Mouse (Mus musculus): ENCODE data around the gene H2afz.
"Not testable (repeated sequence)": the region's sequence is repeated elsewhere in the genome, so short reads cannot be mapped to it uniquely, and the experiment has no call there.

Gene H2afz

DNA sequence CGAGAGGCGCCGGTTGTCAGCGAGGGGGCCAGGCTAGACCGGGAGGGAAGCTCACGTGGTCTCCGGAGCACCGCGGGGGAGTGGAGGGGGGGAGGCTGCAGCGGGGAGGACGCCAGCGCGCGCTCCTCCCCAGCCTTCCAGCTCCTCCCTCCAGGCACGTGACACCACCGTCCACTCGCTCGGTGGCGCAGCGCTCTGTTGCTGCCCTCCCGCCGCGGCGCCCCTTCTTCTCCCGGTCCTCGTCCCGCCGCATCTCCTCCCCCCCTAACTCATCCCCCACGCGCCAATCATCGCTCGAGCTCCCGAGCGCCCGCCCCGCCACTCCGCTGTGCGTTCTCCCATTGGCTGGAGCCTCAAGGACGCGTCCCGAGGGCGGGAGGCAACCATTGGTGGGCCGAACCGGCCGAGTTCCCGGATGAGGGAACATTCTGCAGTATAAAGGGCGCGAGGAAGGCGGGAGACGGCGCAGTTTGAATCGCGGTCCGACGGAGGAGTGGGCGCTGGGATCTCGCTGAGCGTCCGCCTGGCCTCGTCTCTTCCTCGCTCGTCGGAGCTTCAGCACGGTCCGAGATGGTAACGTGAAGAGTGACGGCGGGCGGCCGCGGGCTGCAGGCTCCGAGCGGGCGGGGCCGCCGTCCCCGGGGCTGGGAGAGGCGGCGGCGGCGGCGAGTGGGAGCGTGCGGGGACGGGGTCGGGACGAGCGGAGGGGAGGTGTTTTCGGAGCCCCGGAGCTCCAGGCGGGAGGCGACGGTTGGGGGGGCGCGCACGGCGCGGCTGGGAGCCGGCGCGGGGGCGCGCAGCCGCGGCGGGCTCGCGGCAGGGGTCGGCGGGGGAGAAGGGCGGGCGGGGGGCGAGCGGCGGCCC, at the start of gene H2afz:
TSS of gene H2afz (plus strand) at position 364 of the 864 bp plus-strand sequence.
- DNase-seq = peak; percentile 99

DNA sequence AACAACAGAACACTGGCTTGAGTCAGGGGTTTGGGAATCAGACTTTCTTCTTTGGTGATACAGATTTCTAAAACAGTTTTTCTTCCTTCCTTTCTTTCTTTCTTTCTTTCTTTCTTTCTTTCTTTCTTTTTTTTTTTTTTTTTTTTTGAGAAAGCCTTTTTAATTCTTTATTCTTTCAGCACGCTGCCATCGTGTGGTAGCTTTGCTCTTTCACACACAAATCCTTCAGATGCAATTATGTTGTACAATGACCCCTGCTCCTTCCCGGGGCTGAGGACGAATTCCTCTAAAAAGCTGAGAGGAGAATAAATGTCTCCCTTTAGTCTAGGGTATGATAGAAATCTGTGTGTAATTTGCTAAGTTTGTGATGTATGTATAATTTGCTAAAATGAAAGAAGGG, 45.6 kb upstream of the H2afz start:
- no peak for DNase-seq

DNA sequence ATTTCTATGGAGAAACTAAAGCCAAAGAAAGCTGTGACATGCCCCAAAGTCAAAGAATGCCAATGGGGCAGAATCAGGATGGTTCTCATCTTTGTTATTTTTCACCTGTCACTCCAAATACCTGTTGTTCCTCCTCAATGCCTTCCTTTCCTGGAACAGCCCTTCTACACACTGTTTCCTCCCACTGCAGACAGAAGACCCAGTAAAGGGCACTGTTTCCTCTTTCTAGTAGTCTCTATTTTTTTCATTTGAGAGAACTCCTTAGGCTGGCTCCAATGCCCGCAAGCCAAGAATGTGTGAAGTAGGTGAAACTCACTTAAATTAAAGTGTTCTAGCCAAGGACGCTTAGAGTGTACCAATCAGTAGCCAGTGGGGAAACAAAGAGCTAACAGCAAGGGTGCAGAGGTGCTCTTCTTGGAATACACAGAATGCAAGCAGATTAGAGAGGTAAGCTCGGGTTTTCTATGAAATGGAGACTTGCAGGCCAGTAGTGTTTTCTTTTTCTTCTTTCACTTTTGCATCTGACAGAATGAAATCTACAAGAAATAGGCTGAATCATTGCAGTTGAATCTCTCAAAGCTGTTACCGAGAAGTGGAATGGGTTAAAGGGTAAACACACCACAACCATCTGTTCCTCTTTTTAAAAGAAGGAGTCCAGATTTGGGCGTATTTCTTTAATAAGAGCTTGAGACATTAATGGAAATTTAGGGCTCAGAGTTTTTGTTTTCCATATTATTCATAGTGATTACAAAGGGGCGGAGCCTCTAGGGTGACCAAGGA, 43.4 kb upstream of the H2afz start:
- DNase-seq = no peak

DNA sequence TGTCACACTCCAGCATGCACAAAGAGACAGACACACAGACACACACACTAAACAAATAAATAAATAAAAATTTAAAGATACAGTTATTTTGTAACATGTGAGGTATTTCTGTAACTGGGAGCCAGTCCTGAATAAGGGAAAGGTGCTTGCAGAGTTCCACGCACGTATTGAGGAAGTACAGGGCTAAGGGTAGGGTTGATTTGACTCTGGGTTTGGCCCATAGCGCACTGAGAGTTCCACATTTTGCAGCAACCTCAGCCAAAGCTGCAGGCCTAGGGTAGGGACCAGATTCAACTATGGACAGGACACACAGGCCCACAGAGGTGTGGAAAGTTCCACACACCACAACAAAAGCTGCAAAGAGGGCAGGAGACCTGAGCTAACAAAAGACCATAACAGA, 41.0 kb upstream of the H2afz start:
- DNase-seq = no peak

DNA sequence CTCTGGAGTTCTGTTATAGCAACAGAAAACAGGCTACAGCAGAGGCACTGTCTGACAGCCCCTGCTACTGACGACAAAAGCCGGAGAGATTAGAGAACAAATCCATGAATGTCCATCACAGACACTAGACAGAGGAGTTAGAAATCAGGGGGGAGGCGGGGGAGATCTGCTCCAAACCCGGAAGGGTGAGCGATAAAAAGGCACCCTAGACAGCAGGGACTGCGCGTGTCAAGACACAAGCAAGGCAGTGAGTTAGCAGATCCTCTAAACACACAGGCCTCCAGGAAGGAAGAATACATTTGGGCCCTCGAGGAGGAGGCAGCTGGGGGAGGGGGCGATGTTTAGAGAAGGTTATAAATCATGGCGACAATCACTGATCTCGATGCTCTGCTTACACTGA, 36.6 kb upstream of the H2afz start:
- no peak for DNase-seq

DNA sequence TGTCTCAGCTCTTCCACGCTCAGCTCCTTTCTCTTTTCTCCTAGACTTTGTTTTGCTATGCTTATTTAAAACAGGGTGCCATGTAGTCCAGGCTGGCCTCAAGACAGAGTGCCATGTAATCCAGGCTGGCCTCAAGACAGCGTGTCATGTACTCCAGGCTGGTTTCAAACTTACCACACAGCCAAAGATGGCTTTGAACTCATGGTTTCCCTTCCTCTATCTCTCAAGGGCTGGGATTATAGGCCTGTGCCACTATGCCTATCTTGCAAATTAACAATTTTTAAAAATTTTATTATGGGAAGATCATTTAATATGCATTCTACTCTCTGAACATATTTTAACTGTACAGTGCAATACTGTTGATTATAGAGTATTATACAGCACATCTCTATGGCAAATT, 33.1 kb upstream of the H2afz start:
- no peak for DNase-seq

DNA sequence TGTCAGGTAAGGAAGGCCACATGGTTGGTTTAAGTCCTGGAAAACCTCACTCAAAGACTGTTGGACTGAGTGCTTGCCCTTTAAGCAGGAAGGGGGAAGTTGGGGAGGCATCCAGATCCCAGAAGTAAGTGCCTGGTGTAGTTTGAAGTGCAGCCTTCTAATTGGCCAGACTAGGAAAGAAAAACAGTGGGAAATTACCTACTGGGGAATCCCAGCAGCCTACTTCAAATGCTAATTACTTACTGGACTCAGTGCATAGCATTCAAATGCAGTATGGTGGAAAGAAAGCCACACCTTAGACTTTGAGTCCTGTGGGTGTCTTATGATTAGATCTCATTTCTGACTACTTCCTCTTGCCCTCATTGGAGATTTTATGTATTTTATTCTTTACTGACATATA, 31.2 kb upstream of the H2afz start:
- DNase-seq = no peak

DNA sequence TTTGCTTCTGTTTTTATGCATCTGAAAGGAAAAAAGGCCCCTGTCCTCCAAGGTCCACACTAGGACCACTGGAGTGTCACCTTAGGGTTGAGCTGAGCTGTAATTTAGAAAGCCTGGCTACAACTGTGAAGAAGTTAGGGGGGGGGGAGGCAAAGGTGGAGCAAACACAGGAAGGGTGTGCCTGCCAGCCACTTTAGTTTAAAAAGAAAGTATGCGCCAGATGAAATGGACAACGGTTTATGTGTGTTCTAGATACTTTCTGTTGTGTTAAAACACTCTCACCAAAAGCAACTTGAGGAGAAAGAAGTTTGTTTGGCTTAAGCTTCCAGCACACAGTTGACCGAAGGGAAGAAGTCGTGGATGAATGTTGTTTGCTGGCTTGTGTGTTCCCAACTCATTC, 30.6 kb upstream of the H2afz start:
- no peak for DNase-seq

DNA sequence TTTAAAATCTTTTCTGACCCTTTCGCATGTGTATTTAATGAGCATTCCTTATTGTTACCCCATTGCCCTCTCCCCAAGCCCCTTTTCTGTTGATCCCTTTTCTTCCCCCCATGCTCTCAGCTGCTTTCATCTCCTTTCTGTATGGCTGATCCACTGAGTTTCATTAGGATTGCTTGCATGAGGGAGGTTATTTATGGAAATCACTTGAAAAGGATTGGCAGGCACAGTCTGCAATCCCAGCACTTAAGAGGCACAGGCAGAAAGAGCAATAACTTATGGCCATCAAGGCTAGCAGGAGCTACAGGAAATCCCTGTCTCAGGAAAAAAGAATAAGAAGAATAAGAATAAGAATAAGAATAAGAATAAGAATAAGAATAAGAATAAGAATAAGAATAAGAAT, 27.7 kb upstream of the H2afz start:
- DNase-seq = no peak

DNA sequence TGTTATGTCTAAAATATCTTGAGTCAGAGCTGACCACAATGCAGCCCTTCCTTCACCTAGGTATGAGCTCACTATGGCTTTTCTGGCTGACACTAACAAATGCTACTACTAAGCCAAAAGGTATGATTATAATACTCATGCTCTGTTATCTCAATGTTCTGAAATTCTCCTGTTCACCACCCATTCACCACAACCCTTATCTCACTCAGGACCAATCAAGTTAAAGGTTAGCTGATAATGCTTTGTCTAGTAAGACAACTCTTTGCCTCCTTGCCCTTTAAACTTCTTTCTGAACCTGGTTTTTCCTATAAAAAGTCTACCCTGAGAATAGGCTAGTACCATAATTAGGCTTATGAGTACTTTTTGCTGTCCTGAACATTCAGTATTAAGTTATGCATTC, 26.1 kb upstream of the H2afz start:
- no peak for DNase-seq

DNA sequence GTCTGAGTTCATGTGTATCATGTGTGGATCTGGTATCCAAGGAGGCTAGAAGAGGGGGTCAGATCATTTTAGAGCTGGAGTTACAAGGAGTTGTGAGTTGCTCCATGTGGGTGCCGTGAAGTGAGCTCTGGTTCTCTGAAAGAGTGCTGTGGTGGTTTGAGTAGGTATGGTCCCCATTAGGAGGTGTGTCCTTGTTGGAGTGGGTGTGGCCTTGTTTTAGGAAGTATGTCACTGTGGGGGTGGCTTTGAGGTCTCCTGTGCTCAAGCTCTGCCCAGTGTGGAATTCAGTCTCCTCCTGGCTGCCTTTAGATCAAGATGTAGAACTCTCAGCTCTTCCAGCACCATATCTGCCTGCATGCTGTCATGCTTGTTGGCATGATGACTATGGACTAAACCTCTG, 21.3 kb upstream of the H2afz start:
- no peak for DNase-seq

DNA sequence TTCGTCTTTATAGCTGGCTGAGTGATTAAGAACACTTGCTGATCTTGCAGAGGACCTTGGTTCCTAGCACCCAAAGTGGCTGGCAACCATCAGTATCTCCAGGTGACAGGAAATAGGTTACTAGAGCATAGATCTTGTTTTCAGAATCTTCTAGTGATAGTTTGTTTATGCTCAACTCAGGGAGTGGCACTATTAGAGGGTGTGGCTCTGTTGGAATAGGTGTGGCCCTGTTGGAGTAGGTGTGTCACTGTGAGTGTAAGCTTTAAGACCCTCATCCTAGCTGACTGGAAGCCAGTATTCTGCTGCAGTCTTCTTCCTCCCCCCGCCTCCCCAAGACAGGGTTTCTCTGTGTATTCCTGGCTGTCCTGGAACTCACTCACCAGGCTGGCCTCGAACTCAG, 20.0 kb upstream of the H2afz start:
- no peak for DNase-seq

DNA sequence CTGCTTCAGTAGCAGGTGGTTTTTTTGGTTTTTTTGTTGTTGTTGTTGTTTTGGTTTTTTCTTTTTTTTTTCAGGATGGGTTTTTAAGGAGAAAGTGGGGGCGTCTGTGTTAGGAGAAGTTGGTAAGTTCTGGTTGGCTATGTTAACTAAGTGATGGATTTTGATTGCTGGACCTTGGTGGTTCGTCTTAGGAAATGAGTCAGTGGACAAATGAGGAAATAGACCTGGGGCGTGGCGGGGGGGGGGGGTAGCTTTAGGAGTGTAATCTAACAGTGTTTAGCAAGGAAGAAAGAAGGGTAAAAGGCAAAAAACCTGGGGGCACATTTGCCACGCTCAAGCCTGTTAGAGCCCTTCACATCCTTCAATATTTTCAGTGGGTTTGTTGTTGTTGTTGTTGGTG, 17.7 kb upstream of the H2afz start:
- no peak for DNase-seq

DNA sequence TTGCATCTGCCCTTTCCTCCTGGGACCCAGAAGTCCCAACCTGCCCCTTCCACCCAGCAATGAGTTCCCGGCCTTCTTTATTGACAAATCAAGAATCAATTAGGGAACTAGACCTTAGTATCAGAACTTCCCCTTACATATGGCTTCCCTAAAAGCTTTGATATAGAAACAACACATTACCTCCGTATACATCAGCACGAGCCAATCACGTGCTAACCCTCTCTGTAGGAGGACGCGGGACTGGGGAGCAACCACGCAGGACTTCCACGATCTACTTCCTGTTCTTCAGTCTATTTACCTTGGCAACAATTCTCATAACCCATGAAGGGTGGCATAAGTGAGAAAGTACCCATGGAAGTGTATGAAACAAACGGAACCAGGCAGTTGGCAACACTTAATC, 15.9 kb upstream of the H2afz start:
- no peak for DNase-seq

DNA sequence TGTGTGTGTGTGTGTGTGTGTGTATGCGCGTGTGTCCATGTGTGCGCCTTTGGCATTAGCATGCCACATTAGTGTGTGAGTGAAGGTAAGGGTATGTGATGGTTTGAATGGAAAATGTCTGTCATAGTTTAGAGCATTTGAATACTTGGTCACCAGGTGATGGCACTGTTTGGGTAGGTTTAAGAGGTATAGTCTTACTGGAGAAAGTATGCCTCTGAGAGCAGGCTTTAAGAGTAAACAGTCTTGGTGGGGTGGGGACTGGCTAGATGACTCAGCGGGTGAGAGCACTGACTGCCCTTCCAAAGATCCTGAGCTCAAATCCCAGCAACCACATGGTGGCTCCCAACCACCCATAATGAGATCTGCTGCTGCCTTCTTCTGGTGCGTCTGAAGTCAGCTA, 14.6 kb upstream of the H2afz start:
- no peak for DNase-seq

DNA sequence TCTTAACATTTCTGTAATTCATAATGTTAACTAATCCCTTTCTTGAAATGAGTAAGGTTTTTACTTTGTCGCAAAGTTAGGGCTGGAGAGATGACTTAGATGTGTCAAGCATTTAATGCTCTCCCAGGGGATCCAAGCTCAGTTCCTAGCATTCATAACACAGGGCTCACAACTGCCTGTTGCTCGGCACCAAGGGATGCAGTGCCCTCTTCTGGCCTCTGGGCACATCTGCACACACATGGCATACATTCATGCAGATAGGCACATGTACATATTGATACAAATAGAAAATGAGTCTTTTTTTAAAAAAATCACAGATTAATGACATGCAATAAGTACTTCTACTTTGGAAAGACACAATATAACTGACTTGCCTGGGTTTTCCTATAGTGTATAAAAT, 13.1 kb upstream of the H2afz start:
- no peak for DNase-seq

DNA sequence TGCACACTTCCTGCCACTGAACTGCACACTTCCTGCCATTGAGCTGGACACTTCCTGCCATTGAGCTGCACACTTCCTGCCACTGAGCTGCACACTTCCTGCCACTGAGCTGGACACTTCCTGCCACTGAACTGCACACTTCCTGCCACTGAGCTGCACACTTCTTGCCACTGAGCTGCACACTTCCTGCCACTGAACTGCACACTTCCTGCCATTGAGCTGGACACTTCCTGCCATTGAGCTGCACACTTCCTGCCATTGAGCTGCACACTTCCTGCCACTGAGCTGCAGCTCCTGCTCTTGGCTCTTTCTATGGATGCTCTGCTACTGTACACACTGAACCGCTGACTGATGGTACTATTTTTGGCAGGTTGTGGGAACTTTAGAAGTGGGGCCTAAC, 11.3 kb upstream of the H2afz start:
- DNase-seq = not testable (repeated sequence)

DNA sequence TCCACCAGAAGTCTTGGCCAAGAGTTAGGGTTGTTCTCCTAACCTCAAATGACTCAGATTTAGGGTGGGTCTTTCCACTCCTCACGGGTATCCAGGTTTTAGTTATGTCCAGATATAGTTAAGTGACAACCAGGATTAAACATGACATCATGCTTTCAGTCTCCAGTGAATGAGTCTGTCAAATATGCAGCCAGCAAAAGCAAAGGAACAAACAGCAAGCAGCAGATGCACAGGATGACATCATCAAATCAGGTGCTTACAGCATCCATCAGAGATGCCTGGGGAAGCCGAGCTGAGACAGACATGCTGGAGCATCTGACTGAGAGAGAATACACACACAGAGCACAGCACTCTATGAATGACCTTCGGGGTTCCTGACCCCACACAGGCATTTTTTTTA, 9.0 kb upstream of the H2afz start:
- DNase-seq = no peak

DNA sequence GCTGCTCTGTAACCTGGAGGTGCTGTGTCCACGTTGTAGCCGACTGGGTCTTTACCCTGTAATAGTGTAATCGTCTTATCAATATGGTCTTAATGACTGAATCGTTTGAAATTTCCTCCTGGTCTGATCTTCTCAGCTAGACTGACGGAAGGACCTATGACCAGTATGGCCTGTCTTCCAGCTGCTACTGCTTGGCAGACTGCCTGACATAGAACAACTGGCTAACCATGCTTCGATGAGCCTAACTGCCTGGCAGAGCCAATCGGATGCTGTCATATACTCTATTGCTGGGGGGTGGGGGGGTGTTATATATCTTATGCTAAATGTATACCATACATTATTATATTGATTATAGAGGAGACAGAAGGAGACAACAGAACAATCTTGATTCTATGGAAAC, 8.2 kb upstream of the H2afz start:
- DNase-seq = no peak

DNA sequence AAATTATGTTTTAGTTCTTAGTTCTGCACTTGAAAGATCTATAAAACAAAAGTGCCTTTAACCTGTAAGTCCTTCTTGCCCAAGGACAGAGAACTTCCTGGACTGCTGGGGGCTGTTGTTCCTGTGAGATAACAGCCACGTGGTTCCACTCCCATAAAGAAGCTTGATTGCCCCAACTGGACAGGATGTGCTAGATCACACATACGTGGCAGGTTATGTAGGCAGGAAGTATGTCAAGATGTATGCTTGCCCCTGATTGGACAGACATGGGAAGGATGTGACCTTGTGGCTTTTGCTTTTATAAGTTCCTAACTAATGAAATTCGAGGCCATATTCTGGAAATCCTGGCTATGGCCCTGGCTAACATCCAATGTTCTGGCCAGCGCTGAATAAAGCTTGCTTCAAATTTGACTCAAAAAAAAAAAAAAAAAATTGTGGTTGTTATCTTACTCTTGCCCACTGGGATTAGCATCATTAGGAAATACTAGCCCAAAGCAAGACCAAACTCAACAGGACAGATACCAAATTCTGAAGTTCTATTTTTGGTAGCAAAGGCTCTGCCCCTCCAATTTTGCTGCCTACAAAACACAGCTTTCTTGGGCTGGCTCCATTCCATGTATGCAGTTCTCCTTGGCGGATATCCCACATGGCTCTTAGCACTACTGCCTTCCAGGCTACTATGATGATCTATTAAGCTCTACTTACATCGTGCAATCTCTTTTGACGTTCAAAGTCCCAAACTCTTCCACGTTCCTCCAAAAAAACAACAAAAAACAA, 3.7 kb upstream of the H2afz start:
- DNase-seq = no peak

DNA sequence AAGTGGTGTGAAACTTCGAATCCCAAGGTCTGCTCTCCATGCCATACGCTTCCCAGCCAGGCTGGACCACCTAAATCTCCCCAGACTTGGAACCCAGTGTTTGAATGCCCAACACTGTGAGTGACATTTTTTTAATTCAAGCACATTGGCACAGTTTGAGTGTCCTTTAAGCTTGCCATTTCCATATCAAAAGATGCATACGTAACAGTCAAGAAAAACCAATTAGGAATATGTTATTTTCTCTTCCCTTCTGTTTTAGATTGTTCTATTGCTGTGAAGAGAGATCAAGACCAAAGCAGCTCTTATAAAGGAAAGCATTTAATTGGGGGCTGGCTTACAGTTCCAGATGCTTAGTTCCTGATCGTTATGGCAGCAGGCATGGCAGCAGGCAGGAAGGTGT, 2.9 kb upstream of the H2afz start:
- DNase-seq = no peak

DNA sequence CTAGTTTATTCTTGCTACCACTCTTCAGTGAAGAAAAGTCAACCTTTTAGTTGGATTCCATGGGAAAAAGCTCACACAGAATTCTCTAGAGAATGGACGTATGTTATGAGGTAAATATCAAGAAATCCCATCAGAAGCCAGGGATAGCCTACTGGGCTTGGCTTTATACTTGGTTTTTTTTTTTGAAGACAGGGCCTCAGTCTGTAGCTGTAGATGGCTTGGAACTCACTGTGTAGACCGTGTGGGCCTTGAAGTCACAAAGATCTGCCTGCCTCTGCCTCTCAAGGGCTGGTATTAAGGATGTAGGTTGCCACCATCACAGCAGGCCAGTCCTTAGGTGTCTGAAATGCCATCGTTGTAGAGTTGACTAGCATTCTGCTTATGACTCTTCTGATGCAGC, 1.7 kb upstream of the H2afz start:
- DNase-seq = no peak

DNA sequence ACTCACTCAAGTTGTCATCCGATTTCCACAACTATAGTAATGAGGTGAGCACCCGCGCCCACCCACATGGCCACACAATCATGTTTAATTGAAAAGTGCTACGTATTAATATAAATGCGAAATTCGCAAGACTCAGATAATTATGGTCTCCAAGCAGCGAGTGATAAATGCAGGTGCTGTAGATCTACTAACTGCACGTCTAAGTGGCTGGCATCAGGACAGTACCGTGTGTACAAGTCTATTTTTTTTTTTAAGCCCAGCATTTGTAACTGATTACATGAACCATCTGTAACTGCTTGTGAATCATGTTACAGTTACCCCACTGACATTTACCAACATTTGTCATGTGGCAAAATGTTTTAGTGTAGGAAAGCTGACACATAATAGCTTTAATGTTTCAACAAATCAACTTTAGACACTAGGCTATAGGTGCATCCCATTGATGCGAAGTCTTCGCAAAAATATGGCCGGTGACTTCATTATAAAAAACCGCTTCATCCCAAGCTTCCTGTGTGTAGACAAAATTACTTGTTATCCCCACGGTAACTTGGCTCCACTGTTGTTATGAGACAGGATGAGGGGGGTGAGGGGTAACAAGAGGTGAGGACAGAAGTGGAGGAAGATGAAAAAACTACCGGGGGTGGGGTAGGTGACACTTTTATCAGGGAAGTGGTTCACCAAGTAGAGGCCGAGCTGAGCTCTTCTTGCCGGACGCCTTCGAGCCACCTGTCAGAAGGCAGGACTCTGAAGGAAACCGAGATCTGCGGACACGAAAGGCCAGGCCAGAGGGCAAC, 760 bp upstream of the H2afz start:
- DNase-seq = no peak
